Mouse (Mus musculus) megakaryocyte progenitor cell, adult 5-6 weeks (primary cell): ENCODE measurements around the gene Gm4969. TPM values are rescaled to one million over a fixed set of nuclear protein-coding genes. Genes with fewer than 3 reads are reported as not detected.

ENCODE experiments used
- ATAC-seq: replicated peaks from 2 replicates; pipeline ENCODE4 v1.8.0; 2016; ENCODE audit warnings: mild to moderate bottlenecking, moderate TSS enrichment, inconsistent platforms; ENCODE audit not compliant: poor library complexity
- total RNA-seq, 2 experiments: library from RNA; stranded (forward) in 1 of 2; stranded (reverse) in 1 of 2; fragments of 157-497, 149-512 nt in 1 of 2; fragments of 200-1000 nt in 1 of 2; gene quantifications; 2 replicates each; pipeline versions ENCODE4 v1.2.3 to v1.2.4; 2015 to 2017

Gene Gm4969
- total RNA-seq, 2 experiments from 2014 or later, result 0.42 to 0.57 TPM

DNA sequence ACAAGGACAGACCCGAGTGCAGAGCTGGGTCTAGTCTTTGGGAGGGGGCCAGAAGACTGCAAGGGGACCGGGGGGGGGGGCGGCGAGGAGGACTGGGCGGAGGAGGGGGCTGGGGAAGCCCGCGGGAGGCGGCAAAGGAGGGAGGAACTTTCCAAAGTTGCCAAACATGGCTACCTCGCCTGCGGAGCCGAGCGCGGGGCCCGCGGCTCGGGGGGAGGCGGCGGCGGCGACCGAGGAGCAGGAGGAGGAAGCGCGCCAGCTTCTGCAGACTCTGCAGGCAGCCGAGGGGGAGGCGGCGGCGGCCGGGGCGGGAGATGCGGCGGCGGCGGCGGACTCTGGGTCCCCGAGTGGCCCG lies 23.7 kb downstream of the Gm4969 start, which contains the start of gene Six5:
Six5 (plus strand) TSS at position 124 of the 355 bp plus-strand sequence.
- ATAC-seq, result 0 out of 2 replicates have a peak, but pooled peaks have one; percentile 12

DNA sequence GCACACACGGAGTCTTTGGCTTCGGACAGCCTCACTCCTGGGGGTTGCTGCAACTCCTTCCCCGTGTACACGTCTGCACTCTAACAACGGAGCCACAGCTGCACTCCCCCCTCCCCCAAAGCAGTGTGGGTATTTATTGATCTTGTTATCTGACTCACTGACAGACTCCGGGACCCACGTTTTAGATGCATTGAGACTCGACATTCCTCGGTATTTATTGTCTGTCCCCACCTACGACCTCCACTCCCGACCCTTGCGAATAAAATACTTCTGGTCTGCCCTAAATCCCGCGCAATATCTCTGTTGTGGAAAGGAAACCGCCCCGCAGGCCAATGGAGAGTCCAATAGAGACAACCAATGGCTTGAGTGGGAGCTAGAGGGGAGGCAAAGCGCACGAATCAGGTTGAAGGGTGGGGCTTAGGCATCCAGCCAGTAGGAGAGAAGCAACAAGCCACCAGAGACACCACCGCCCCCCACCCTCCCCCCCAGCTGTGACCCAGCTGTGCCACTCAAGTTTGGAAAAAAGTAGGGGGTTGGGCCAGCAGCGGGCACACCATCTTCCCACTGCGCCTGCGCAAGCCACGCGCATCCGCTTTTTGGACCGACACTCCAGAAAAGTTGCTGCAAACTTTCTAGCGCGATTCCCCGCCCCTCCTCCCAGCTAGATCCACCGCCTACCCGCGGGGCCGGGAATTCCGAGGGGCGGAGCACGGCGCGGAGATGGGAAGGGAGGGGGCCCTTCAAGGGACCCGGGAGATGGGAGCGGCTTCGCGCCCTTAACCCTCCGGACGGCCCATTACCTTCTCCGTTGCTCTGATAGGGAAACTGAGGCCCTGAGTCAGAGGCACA lies 24.4 kb downstream of the Gm4969 start:
- peak; percentile 70 for ATAC-seq

DNA sequence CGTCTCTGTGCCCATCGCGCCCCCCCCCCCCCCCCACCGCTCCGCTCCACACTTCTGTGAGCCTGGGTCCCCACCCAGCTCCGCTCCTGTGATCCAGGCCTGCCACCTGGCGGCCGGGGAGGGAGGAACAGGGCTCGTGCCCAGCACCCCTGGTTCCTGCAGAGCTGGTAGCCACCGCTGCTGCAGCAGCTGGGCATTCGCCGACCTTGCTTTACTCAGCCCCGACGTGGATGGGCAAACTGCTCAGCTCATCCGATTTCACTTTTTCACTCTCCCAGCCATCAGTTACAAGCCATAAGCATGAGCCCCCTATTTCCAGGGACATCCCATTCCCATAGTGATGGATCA lies 25.0 kb downstream of the Gm4969 start:
- ATAC-seq, result peak; percentile 63

DNA sequence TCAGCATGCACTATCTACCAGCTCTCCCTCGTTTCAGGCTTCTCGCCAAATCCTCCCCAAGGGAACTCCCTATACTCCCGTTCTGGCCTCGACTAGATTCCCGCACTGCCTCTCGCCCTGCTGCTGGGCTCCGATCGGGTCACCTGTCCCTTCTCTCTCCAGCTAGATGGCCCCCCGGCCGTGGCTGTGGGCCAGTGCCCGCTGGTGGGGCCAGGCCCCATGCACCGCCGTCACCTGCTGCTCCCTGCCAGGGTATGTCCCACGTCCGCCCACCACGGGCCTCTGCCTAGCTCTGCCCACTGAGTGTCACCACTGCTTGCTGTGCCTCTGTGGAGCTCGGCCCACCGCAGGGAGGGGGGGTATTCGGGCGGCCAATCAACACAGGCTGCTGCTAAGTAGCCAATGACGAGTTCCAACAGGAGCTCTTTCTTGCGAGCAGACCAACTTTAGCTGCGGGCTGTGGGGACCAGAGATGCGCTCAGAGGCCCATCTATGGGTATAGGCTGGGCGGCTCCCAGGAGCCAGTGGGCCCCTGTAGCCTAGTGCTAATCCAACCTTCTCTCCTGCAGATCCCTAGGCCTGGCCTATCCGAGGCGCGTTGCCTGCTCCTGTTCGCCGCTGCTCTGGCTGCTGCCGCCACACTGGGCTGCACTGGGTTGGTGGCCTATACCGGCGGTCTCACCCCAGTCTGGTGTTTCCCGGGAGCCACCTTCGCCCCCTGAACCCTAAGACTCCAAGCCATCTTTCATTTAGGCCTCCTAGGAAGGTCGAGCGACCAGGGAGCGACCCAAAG lies 25.6 kb downstream of the Gm4969 start:
- ATAC-seq, result 0 out of 2 replicates have a peak, but pooled peaks have one; percentile 3

DNA sequence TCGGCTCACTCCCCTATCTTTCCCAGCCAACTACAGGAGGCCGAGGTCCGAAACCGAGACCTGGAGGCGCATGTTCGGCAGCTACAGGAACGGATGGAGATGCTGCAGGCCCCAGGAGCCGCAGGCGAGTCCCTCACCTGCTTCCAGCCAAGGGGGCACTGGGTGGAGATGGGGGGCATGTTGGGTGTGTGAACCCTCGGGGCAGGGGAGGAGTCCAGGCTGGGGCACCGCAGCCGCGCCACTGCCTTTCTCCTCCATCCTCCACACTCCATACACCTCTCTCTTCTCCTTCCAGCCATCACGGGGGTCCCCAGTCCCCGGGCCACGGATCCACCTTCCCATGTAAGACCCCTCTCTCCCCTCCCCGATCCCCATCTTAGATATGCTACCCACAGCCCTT lies 26.3 kb downstream of the Gm4969 start:
- no peak for ATAC-seq

DNA sequence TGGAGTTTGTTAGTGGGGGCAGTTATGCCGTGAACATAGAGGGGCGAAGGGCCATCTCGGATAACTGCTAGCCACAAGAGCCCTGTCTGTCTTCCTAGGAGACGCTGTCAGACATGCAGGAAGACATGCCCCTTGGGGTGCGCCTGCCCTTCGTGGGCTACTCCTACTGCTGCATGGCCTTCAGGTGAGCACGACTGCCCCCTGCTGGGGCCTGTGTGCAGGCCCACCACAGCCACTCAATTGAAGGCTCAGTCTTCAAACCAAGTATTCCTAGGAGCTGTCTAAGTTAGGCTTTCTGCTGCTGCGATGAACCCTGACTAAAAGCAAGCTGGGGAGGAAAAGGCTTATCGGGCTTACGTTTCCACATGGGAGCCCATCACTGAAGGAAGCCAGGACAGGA lies 29.4 kb downstream of the Gm4969 start:
- ATAC-seq, result peak; percentile 38

DNA sequence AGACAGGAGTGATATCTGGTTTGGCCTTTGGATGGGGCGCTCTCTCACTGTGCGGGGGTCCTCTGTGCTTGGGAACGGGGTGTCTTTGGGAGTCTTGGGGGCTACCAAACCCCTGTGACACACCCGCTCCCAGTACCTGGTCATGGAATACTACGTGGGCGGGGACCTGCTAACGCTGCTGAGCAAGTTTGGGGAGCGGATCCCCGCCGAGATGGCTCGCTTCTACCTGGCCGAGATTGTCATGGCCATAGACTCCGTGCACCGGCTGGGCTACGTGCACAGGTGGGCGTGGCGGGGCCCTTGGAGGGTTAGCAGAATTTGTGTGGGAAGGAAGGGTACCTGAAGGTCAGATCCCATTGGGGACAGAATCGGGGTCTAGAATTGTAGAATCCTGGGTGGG lies 31.4 kb downstream of the Gm4969 start:
- ATAC-seq, result no peak

DNA sequence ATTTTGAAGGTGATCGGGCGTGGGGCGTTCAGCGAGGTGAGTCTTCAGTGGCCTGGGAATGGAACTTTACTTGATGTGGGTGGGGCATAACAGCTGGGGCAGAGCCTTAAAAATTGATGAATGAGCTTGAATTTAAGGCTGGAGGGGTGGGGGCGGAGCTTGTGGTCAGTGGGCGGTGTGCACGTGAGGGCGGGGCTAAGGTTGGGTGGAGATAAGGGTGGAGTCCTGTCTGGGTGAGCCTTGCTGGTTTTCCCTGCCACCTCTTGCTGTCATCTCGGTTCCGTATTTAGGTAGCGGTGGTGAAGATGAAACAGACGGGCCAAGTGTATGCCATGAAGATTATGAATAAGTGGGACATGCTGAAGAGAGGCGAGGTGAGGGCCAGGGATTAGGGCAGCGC lies 32.1 kb downstream of the Gm4969 start:
- ATAC-seq, result peak; percentile 79

DNA sequence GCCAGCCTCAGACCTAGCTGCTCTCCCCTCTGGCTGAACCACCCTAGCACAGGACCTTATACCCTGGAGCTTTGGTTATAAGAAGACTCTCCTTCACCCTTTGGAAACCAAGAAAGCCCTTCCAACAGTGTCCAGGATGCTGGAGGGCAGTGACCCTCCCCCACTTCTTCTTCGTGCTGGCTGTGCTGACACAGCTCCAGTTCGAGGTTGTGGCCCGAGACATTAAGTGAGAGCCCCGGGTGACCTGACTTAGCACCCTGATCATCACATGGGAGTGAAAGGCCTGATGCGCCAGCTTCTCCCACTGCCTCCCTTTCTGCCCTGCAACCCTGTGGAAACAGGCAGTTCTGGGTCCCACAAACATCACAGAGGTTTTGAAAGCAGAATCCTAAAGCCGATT lies 32.7 kb downstream of the Gm4969 start:
- no peak for ATAC-seq

DNA sequence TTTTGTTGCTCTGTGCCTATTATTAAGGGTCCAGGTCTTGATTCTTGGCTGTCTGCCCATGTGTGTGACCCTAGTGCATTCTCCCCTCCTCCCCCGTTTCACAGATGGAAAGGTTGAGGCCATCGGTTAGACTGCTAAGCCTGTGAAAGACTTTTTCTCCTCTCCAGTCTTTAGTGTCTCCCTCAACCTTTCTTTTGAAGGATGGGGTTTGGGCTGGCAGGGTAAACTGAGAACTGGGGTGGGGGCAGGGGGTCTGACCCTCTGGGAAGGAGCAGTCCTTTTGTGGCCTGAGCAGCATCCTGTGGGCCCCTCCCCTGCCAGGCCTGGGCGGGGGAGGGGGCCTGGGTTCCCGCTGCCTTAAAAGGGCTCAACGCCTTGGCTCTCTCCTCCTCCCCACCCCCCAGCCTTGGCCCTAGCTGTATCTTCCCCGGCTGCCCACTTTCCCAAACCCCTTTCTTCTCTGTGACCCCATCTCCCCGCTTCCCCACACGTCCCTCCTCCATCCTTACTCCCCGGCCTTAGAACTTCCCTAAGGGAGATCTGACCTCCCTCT lies 33.2 kb downstream of the Gm4969 start:
- no peak for ATAC-seq

DNA sequence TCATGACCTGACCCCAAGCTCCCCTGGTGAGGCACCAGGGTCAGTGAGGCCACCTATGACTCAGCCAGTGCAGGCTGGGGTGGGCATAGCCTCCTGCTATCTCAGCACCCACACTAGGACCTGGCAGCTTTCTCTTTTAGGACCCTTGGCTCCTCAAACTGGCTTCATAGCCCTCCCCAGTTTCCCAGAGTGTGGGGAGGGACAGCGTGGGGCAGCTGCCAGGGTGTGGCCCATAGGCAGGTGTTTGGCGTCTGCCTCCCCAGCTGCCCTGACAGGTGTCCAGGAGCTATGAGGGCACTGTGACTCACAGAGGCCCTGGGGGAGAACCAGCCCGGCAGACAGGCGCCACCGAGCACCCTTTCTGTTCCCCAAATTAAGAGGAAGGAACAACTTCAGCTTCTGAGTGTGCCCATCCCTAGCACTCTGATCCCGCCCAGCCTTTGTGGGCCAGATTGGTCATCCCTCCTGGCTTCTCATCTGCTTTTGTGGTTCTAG lies 33.8 kb downstream of the Gm4969 start:
- ATAC-seq, result peak; percentile 62

DNA sequence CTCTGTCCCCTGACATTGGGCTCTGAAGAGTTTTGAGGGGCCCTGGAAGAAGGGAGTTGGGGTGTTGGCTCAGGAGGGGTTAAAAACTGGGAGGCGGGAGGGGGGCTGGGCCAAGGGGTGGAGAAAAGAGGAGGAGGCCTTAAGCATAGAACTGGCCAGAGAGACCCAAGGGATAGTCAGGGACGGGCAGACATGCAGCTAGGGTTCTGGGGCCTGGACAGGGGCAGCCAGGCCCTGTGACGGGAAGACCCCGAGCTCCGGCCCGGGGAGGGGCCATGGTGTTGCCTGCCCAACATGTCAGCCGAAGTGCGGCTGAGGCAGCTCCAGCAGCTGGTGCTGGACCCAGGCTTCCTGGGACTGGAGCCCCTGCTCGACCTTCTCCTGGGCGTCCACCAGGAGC lies 34.5 kb downstream of the Gm4969 start, which contains the start of gene Dmpk:
Dmpk (plus strand) TSS at position 149 of the 400 bp plus-strand sequence.
- no peak for ATAC-seq

DNA sequence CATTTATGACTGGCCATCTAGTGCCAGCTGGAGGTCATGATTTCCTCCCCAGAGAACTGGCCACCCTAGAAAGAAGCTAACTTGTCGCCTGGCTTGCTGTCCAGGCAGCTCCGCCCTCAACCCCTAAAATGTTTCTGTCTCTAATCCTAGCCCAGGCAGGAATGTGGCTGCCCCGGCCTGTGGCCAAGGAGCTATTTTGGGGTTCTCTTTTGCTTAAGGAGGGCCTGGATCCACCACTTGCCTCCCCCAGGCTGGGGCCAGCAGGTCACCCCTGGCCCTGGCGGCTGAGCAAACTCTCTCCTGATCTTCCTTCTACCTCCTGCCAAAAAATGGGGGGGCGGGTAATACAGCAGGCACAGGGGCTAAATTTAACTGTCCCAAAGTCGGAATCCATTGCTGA lies 35.1 kb downstream of the Gm4969 start:
- ATAC-seq, result no peak

DNA sequence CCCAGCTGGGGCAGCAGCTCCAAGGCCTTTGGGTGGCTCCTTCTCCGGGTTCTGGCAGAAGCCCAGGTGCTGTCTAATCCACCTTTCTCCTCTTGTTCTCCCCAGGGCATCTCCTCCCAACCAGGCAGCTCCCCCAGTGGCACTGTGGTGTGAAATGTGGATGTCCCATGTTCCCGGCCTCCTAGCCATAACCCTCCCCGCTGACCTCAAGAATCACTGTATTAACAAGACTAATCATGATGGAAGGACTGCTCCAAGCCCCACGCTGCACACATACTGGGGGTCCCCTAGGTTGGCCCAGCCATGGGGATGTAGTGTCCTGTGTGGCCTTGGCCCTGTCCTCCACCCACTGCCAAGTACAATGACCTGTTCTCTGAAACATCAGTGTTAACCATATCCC lies 36.0 kb downstream of the Gm4969 start:
- ATAC-seq, result no peak

DNA sequence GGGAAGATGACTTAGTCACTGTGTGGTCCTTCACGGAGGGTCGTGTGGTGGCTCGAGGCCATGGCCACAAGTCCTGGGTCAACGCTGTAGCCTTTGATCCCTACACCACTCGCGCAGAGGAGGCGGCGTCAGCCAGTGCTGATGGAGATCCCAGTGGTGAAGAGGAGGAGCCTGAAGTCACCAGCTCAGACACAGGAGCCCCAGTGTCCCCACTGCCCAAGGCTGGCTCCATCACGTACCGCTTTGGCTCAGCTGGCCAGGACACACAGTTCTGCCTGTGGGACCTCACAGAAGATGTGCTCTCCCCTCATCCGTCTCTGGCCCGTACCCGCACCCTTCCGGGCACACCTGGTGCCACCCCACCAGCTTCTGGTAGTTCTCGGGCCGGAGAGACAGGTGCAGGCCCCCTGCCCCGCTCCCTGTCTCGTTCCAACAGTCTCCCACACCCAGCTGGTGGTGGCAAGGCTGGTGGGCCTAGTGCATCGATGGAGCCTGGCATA lies 37.7 kb downstream of the Gm4969 start:
- no peak for ATAC-seq

DNA sequence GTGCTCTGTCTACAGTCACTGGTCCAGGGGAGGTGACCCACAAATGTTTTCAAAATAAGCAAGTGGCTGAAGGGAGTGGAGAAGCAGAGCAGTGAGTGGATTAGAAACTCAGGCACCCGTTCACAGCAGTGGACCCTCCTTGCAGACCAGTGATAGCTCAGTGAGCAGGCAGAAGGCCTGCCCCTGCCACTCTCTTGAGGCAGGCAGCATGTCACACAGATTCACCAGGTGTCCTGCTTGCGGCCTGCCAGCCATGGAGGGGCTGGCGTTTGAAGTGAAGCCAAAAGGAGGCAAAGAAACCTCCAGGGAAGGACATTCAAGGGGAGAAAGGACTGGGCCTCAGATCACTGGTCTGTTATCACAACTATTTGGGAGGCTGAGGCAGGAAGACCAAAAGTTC lies 39.4 kb downstream of the Gm4969 start:
- no peak for ATAC-seq

DNA sequence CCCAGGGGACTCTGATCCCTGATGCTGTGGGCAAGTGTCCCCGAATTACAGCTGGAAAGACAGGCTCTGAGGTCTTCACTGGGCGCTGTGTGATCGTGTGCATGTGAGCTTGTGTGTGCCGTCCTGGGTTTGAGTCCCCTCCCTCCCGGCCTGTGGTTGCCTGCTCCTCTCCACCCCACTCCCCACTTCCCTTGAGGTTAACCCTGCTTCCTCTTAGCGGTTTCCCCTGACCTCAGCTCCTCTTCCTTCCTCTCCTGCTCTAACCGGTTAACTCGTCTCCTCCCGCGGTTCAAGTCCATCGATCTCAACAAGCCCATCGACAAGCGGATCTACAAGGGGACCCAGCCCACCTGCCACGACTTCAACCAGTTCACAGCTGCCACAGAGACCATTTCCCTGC lies 40.4 kb downstream of the Gm4969 start:
- peak; percentile 71 for ATAC-seq

DNA sequence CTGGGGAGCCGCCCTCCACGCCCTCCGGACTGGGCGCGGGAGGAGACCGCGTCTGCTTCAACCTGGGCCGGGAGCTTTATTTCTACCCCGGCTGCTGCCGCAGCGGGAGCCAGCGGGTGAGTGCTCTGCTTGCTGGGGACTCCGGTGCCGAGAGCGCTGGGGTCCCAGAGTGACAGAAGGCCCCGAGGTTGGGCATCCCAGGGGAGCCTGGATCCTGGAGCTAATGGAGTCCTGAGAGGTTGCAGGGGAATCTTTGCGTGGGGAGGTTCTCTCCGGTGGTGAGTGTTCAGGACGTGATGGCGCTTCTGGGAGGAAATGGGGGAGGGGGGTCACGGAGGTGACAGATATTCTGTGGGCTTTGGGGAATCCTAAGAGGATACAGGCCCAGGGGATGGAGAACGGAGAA lies 41.6 kb downstream of the Gm4969 start:
- no peak for ATAC-seq

DNA sequence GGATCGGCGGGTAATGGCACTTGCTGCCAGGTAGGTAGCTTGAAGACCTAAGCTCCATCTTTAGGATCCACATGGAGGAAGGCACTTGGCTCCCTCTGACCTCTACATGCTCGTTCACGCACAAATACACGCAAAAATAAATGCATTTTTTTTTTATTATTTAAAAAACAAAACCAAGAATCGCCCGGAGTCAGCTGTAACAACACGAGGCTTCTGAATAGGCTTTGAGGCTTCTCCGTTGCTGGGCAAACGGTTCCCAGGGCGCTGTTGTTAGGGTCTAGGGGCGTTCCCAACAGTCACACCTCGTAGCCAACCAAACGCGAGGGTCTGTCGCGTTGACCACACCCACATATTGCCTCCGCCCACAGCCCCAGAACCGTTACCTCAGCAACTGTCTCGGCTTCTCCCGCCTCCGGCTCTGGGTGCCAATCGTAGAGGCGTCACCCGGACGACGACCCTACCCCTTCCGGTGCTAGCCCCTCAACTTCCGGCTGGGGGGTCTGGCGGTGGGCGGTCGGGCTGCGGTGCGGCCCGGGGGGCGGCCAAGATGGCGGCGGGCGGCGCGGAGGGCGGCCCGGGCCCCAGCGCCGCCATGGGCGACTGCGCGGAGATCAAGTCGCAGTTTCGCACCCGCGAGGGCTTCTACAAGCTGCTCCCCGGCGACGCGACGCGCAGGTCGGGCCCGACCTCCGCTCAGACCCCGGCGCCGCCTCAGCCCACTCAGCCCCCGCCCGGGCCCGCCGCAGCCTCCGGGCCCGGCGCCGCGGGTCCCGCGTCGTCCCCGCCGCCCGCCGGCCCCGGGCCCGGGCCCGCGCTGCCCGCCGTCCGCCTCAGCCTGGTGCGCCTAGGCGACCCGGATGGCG lies 42.2 kb downstream of the Gm4969 start, which contains the start of gene Dmwd:
Dmwd (plus strand) TSS at position 505 of the 863 bp plus-strand sequence.
- ATAC-seq, result peak; percentile 86

DNA sequence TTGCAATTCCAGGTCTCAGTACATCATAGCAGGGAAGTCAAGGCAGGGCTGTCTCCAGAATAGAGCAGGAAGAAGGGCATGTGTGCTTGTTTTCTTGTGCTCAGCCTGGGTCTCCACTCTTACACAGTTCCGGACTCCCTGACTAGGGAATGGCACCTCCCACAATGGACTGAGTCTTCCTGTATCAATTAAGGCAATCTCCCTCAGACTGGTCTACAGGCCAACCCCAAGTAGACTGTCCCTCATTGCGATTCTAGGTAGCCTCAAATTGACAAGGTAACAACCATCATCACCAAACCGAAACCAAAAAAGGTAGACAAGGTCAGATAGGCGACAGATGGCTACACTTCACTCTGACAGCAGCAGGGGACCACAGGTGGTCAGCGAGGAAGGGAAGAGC lies 42.9 kb downstream of the Gm4969 start:
- ATAC-seq, result no peak
